Mouse (Mus musculus) brain, embryonic 14.5 days (tissue): ENCODE data around the gene Catsperg1. TPM values are rescaled to one million over a fixed set of nuclear protein-coding genes. Genes with fewer than 3 reads are reported as not detected.
"Not testable (repeated sequence)": the region's sequence is repeated elsewhere in the genome, so short reads cannot be mapped to it uniquely, and the experiment has no call there.

Experiments used
- DNase-seq: peaks from one replicate; pipeline ENCODE4 v3.0.0-alpha.2; 2011; ENCODE audit warnings: low read depth
- CTCF ChIP-seq: fragments of 200-500 bp; IDR thresholded peaks from 2 replicates; pipeline ENCODE4 v1.5.1; 2012; ENCODE audit warnings: inconsistent platforms, mild to moderate bottlenecking, moderate library complexity, borderline replicate concordance; ENCODE audit not compliant: insufficient read depth, insufficient read length; ENCODE audit errors: extremely low read depth
- POLR2A ChIP-seq: fragments of 200-500 bp; IDR thresholded peaks from 2 replicates; pipeline ENCODE4 v1.6.1; 2012; ENCODE audit warnings: mild to moderate bottlenecking, inconsistent platforms, borderline replicate concordance; ENCODE audit not compliant: poor library complexity, insufficient read depth, insufficient read length, severe bottlenecking; ENCODE audit errors: extremely low read depth
- polyA plus RNA-seq: library from polyadenylated mRNA; depleted of rRNA; stranded (reverse); fragments of >200 nt; gene quantifications from 2 replicates; pipeline ENCODE4 v1.2.3, GENCODE M21; 2012

Catsperg1 gene
- polyA plus RNA-seq, 1 experiment: 8.8 TPM

DNA sequence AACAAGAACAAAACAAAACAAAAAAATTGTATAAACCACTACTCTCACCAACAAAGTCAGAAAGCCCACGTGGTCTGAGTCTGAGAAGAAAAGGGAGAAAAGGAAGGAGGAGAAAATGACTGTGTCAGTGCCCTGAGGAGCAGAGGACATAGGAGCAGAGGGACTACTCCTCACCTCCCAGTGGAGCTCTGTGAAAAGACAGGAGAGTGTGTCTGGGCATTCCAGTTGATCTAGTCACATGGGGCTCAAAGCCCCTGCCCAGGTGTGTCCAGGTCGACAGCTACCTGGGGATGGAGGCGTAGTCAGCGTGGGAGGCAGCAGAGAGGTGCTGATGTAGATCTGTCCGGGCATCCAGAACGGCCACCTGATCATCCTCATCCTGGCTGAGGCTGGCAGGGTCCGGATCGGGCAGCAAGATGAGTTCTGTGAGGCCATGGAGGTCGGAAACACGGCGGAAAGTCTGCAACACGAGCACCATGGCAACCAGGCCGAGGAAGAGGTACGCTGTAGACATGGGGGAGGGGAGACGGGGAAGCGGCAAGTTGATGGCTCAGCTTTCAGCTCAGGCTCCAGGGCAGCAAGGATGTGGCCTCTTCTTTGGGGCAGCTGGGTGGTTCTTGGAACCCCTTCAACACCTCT lies 11.0 kb upstream of the Catsperg1 start:
- DNase-seq: peak; percentile 57
- no peak for TF ChIP-seq CTCF
- no peak for TF ChIP-seq POLR2A

DNA sequence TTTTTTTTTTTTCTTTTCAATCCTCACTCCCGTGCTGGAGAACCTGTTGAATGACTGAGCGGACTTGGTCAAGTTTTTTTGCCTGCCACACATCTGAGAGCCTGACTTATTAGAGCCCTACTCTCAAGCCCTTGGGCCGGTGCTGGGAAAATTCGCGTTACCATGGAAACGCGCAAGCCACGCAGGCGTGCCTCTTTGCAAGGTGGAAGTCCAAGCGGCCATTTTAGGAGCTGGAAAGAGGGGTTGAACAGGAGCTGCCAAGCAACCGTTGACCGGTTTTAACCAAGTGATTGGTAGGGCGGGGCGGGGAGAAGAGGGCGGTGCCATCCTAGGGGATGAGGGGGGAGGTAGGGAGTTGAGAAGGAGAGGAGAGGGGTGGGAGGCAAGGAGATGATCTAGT lies 1.0 kb upstream of the Catsperg1 start:
- TF ChIP-seq POLR2A (no peak), CTCF (no peak)
- no peak for DNase-seq

DNA sequence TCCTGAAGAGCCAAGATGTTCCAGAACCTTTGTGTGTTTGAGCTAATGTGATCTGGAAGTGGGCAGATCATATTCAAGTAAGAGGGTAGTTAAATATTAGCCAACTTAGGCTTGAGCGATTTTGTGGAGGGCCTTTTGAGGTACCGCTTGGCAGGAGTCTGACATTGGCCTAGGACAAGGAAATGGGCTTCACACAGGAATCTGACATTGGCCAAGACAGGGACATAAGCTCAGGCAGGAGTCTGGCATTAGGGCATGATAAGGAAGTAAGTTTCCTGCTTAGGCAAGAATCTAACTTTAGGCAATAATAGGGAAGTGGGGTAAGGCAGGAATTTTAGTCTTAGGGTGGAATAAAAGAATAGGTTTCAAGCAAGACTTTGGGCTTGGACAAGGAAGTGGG lies 401 bp upstream of the Catsperg1 start:
- DNase-seq: no peak

DNA sequence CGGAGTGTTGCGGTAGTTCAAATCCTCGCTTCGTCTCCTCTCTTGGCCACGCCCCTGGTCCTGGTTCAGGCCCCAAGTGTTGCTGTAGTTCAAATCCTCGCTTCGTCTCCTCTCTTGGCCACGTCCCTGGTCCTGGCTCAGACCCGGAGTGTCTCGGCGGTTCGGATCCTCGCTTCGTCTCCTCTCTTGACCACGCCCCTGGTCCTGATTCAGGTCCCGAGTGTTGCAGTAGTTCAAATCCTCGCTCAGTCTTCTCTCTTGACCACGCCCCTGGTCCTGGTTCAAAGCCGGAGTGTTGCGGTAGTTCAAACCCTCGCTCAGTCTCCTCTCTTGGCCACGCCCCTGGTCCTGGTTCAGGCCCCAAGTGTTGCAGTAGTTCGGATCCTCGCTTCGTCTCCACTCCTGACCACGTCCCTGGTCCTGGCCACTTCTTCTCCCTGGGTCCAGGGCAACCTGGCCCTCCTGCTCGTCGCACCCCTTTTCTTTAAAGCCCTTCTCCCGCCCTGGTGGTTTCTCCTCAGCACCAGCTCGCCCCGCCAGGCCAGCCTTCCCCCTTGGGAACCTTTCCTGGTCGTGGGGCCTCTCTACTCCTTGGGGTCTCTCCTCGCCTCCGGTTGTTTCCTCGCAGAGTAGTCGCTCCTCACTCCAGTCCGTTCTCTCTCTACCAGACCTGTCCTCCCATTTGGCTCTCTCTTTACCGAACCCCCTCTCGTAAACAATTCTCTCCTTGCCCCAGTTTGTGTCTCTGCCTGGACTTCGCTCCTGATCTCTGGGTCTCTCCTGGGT lies 867 bp downstream of the Catsperg1 start:
- DNase-seq: not testable (repeated sequence)

More for the DNA sequence above, 401 bp upstream of the Catsperg1 start:
- no peak for TF ChIP-seq CTCF
- TF ChIP-seq POLR2A: no peak

DNA sequence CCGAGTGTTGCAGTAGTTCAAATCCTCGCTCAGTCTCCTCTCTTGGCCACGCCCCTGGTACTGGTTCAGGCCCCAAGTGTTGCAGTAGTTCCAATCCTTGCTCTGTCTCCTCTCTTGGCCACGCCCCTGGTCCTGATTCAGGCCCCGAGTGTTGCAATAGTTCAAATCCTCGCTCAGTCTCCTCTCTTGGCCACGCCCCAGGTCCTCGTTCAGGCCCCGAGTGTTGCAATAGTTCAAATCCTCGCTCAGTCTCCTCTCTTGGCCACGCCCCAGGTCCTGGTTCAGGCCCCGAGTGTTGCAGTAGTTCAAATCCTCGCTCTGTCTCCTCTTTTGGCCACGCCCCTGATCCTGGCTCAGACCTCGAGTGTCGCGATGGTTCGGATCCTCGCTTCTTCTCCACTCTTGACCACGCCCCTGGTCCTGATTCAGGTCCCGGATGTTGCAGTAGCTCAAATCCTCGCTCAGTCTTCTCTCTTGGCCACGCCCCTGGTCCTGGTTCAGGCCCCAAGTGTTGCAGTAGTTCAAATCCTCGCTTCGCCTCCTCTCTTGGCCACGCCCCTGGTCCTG lies 1.6 kb downstream of the Catsperg1 start:
- no peak for TF ChIP-seq CTCF
- TF ChIP-seq POLR2A: no peak
- DNase-seq: no peak

DNA sequence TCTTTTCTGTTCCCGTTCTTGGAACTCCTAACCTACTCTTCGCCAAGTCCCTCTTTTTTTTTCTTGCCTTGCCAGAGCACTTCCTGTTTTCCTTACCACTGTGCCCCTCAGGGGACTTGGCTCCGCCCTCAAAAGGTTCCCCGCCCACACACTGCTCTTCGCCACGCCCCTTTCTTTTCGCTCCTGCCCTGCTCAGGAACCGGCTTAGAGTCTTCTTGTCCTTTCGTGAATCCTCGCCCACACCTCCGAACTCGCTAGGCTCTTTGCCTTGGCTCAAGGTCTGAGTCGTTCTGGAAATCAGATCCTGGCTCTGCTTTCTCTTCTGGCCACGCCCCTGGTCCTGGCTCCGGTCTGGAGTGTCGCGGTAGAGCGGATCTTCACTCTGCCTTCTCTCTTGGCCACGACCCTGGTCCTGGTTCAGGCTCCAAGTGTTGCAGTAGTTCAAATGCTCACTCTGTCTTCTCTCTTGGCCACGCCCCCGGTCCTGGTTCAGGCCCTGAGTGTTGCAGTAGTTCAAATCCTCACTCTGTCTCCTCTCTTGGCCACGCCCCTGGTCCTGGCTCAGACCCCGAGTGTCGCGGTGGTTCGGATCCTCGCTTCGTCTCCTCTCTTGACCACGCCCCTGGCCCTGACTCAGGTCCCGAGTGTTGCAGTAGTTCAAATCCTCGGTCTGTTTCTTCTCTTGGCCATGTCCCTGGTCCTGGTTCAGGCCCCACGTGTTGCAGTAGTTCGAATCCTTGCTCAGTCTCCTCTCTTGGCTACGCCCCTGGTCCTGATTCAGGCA lies 2.2 kb downstream of the Catsperg1 start:
- peak; percentile 76 for DNase-seq
- TF ChIP-seq POLR2A: no peak
- no peak for TF ChIP-seq CTCF

DNA sequence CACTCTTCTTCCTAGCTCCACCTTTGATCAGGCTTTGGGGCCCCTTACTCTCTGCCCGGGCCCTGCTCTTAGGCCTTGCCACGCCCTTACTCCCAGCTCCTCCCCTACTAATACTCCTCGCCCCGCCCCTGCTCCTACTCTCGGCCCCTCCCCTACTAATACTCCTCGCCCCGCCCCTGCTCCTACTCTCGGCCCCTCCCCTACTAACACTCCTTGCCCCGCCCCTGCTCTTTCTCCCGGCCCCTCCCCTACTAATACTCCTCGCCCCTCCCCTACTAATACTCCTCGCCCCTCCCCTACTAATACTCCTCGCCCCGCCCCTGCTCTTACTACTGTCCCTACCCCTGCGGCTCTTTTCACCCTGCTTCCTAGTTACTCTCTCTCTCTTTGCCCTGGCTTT lies 2.8 kb downstream of the Catsperg1 start:
- DNase-seq: not testable (repeated sequence)

DNA sequence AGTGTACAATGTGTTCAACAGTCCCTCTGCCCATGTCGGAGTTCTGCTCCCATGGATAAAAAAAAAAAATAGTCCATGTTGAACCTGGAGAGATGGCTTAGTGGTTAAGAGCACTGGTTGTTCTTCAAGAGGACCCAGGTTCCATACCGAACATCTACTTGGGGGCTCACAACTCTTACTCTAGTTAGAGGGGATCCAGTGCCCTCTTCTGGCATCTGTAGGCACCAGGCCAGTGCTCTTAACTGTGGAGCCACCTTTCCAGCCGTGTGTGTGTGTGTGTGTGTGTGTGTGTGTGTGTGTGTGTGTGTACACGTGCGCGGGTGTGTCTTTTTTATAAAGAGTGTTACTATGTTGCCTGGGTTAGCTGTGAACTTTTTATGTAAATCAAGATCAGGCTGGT lies 11.3 kb downstream of the Catsperg1 start:
- no peak for TF ChIP-seq POLR2A
- TF ChIP-seq CTCF: no peak
- DNase-seq: no peak

DNA sequence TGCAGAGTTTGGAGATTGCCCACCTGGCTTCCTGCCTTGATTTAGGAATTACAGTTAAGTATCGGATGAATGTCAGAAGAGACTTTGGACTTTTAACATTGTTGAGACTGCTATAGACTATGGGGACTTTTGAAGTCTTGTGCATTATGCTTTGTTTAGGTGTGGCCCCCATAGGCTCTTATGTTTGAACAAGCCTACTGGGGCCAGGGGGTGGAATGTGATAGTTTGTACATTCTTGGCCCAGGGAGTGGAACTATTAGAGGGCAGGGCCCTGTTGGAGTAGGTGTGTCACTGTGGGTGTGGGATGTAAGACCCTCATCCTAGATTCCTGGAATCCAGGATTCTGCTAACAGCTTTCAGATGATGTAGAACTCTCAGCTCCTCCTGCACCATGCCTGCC lies 19.6 kb downstream of the Catsperg1 start:
- not testable (repeated sequence) for DNase-seq

DNA sequence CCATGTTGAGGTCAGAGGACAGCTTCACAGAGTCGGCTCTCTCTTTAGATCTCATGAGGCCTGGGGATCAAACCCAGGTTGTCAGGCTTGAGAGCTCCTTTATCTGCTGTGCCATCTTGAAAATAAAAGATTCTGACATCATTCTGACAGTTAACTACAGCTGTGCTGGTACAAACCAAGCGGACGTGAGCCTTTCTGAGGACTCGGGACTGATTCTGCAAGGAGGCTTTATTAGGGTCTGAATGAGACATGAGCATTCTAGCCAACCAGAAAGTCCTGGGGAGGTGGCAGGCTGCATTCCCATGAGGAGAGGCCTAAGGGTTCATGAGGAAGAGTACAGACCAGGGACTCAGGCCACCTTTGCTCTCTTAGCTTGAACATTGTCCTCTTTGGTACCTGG lies 32.5 kb downstream of the Catsperg1 start:
- DNase-seq: not testable (repeated sequence)

DNA sequence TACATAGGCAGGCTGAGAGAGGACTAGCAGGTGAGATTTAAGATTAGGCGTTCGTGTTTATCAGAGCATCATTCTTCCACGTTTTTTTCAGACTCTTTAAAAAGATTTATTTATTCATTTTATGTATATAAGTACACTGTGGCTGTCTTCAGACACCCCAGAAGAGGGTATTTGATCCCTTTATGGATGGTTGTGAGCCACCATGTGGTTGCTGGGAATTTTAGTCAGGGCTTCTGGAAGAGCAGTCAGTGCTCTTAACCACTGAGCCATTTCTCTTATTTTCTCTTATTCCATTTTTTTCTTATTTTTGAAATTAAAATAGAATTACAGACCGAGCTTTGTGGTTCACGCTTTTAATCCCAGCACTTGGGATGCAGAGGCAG lies 33.0 kb downstream of the Catsperg1 start:
- TF ChIP-seq CTCF (no peak), POLR2A (no peak)
- DNase-seq: no peak
